Mouse (Mus musculus) ZHBTc4 (cell line): Measurements from ENCODE around the gene Sla2.
A peak's percentile ranks its signal among the peaks of the same experiment; 100 is the strongest.
"Not testable (repeated sequence)": the region's sequence is repeated elsewhere in the genome, so short reads cannot be mapped to it uniquely, and the experiment has no call there.

Experiments used
- DNase-seq: peaks from one replicate; pipeline ENCODE4 v3.0.0-alpha.2; 2011; ENCODE audit warnings: low read depth, low spot score

The Sla2 gene

DNA sequence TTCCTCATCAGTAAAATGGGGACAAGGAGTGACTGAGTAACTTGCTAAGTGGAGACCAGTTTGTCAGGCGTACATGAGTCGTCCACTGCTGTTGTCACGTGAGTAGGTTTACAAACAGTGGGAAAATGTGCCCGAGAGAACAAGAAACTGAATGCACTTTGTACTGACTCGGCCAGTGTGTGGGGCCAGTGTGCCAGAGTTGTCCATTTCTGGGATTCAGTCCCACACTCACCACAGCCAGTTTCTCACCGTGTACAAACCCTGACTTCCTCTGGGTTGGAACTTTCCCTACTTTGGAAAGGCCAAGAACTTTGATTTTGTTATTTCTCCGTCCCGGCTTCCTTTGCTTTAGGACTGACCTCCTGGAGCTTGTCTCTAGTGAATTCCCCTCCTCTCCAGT lies 18.0 kb downstream of the Sla2 start:
- no peak for DNase-seq

DNA sequence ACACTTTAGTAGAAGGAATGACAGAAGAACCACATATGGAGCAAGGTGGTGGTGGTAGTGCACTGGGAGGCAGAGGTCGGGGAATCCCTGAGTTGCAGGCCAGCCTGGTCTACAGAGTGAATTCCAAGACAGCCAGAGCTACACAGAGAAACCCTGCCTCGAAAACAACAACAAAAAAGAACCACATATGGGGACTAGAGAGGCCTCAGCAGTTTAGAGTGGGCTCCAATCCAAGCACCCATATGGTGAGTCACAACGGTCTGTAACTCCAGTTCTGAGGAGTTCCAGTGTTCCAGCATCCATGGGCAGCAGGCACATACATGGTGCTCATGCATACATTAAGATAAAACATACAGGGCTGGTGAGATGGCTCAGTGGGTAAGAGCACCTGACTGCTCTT lies 22.5 kb downstream of the Sla2 start:
- DNase-seq = no peak

DNA sequence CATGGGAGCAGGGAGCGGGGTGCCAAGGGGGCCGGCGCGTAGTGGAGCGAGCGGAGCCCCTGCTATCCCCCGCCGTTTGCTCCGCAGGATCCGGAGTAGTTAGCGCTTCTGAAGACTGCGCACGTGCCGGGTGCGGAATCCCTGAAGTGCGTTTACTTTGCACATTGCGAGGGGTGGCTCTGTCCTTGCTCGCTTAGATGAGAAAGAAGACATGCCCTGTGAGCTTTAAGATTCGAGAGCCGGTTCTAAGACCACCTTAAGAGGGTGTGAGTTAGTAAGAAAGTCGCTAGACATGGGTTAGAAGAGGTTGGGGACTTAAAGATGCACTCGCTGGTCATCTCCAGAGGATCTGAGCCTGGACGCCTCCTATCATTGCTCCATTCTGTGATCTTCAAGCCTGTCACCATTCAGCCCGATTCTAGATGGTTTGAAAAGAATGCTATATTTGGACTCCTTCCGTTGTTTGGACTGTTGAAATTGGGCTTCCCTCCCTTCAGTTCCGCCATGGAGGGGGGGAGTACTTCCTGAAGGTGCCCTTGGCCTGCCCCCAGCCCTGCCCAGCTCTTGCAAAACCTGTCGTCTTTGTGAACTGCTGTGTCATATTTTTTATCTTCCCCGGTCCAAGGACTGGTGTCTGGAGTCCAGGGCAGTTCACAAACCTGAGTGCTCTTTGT lies 23.4 kb downstream of the Sla2 start:
- peak; percentile 59 for DNase-seq

DNA sequence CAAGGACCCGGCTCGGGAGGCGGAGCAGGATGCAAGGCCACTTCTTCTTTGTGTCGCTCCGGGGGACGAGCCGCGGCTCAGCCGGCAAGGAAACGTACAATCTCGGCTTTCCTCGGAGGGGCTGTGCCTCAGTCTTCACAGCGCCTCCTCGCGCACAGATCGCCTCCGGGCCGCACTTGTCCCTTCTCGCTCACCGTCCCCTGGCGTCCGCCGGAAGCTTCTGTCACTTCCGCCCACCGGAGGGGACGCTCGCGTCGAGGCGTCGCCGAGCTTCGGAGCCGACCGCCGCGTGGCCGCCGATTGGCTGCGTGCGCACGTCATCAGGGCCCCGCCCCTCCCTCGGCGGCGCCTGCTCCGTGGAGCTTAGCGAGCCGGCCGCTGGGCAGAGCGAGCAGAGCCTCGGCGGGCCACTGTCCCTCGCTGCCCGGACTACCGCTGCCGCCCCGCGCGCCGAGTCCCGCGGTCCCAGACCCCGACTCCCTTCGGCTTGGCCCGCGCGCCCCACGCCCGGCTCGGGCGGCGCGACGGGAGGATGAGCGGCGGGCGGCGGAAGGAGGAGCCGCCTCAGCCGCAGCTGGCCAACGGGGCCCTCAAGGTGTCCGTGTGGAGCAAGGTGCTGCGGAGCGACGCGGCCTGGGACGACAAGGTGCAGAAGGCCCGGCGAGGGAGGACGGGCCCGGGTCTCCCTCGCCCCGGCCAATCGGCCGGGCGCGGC lies 24.1 kb downstream of the Sla2 start, which contains the start of gene Rab5if:
Gene Rab5if (plus strand): TSS at position 357 of the 715 bp plus-strand sequence.
- peak; percentile 99 for DNase-seq

DNA sequence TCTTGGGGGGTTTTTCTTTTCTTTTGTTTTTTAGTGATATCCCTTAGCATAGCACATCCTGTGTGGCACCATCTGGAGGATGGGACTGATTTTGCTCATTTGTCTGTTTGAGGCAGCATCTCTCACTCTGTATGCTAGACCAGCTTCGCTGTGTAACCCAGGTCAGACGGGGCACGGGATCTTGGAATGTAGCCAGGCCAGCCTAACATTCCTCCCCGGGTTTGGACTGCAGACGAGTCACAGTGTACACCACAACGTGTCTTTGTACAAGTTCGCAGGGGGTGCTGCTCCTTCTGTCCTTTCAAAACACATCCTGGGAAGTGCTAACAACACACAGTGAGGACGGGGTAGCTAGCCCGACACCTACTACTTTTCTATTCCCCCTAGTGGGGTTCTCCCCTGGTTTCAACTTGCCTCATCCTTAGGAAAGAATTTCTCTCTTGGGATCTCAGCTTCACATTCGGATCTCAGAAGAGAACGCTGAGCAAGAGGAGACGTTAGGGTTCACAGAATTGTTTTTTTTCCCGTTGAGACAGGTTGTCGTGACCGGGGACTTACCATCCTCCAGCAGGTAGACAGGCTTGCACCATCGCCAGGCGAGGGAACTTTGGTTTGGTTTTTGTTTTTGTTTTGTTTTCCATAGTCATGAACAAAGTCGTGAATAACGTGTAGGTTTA lies 24.8 kb downstream of the Sla2 start:
- DNase-seq = peak; percentile 22

DNA sequence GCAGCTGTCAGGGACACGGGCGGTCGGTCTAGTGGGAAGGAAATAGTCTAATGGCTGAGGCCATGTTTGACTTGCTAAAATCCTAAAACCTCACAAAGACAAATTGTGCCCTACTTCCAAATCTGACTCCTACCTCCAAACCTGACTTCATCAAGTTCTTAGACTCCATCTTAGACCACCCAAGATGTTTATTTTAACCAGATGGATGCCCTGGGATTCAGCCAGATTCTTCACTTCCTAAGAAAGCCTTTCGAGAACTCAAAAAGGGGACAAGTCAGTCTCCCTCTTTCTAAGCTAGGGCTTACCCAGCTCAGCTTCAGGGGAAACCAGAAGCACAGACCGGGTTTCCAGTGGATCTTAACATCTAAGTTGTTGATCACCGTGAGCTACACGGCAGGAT lies 28.3 kb downstream of the Sla2 start:
- DNase-seq = no peak

DNA sequence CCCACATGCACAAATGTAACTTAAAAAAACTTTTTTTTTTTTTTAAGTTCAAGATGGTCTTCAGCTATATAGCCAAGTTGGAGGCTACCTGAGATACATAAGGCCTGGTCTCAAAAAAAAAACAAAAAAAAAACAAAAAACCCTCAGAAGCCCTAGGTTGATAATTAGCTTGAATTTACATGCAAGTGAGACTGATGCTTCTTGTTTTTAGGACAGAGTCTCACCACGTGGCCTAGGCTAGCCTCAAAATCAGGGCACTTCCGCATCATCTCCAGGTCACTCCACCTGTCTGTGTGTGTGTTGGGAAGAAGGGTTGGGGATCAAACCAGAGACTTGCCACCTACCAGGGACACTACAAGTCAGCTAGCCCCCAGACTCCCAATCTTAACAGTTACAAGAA lies 29.2 kb downstream of the Sla2 start, which contains the start of gene 4930518I15Rik:
Gene 4930518I15Rik (minus strand): TSS at position 112 of the 400 bp plus-strand sequence.
- no peak for DNase-seq

DNA sequence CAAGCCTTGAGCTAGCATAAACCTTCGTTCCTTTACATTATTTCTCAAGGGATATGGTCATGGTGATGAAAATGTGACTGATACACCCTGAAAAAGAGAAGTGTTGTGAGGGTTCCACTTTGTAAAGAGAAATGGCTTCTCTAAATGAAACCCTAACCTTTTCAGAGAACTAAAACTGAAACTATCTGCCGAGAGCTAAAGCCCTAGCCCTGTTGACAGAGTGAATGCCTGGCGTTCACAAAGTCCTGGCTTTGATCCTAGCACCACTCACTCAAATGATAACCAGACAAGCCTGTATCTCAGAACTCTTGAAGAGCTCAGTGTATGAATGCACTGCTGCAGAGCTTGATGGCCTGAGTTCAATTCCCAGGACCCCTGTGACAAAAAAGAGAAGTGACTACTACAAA lies 29.6 kb downstream of the Sla2 start:
- no peak for DNase-seq

DNA sequence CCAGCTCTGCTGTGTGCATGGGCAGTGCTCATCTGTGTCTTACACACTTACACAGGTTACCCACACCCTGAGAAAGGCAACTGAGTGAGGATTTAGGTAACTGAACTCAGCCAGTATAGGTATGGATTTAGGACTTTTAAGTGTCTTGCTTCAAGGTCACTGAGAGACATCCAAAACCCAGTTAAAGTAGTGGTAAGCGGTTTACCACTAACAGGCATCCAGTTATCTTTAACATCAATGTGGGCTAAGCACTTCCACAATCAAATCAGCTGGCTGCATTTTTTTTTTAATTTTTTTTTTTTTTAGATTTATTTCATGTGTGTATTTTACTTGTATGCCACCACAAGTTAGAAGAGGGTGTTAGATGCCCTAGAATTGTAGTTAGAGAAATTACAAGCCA lies 30.7 kb downstream of the Sla2 start:
- no peak for DNase-seq

DNA sequence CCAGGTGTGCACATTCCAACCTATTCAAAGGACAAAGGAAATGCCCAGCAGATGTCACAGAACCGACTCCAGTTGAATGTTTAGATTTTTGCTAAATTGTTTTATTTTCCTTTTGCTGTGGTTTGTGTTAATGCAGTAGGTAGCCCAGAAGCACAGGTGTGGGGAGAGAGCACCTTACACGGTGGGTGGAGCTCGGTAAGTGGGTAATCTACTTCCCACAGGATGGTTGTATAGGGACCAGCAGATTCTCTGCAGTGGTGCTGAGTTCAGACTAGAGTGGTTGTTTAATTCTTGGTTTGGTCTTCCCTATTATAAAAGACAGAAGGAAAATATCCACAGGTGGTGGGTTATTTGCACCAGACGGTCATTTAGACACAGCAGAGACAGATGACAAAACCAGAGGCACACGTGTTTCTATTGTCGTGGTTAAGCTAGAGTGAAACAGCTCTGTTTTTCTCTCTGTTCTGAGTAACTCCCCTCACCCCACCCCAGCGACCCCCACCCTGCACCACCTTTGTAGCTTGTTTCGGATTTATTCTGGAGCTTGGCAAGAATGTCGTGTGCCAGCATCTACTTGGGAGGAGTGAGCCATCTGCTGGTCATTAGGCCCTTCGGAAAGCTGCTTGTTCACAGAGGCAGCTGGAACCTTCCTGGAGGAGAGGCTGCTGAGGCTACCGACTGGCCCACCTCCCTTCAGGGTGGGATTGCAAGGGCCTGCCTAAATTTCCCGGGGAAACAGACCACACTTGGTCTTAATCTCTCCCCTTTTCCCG lies 32.8 kb downstream of the Sla2 start:
- not testable (repeated sequence) for DNase-seq

DNA sequence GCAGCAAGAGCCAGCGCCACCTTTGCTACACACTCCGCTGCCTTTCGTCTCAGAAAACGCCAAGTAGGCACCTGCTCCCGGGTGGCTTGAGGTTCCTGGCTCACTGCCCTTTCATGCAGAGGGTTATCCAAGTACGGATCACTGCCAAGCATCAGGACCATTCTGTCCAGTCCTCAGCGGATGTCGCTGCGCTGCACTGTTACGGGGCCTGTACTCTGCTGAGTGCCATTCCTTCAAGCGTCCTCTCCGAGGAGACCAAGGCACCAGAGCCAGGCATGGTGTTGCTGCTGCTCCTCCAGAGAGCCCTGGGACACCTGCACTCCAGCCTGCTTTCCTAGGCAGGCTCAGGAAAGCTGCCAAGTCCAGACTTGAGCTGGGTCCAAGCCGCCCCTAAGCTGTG lies 33.4 kb downstream of the Sla2 start:
- not testable (repeated sequence) for DNase-seq

DNA sequence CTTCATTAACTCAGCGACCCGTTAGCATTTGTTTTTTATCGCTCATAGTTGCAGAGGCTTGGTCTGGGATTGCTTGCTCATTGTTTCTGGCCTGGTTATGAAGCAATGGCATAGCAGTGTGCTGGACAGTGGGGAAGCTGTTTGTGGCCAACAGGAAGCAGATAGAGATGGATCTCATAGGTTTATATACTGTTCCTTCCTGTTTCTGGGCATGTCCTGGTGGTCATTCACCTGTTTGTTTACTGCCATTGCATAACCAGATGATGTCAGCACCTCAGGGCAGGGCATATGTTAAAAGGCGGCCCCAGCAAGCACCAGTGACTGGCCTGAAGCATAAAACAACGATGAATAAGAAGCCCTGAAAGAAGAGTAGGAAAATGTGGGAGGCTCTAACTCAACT lies 36.5 kb downstream of the Sla2 start:
- DNase-seq = no peak

DNA sequence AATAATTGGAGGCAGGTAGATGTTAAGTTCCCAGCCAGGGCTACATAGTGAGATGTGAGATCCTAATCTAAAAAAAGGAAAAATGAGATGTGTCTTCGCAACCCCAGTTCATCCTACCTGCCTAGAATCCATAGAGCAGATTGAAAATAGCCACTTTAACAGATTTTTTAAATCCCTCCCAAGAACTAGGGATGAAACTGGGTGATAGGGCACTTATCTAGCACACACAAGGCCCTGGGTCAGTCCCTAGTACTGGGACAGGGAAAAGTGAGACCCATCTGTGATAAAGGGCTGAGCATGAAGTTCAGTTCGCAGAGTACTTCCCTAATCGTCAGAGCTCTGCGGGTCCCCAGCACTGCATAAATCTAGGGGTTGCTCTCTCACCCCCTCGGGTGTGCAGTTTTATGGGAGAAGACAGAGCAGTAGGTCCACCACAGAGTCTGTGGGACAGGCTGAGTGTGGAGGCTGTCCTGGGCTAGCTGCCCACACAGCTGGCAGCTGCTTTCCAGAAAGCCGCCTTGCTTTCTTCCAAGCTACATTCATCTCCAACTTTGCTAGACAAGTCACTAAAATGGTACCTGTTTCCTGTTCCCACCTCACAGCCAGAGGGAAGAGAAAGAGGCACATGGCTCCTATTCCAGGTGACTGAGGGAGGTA lies 38.3 kb downstream of the Sla2 start:
- DNase-seq = no peak

DNA sequence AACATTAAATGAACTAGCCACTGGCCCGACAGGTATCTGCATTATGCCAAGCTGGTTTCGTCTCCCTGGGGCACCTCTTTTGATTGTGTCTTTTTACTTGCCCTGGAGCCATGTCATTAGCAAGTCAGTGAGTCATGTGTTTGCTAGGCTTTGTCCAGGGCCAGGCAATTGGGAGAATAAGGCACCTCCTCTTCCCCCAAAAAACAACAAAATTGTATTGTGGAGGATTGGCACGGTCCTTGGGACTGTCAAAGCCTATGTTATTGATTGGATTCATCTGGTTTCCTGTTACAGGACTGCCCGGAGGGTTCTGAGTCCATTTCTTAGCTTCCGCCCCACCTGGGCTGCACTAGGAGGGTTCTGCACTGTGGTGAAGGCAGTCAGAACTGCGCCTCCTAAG lies 39.3 kb downstream of the Sla2 start:
- DNase-seq = no peak

DNA sequence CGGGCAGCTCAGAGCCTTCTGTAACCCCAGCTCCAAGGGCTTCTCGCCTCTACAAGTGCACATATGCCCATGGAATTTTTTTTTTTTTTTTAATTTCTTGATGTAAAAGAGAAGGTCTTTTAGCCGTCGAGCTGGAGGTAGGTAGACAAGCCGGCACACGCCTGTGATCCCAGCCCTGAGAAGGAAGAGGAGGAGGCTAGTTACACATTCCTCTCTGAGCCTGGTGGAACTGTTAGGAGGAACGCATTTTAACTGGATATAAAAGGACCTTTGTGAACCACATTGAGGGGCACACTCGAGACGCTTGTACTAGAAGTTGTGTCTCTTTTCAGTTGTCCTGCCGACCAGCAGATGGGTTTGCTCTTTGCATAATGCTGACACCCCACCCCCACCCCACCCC lies 42.3 kb downstream of the Sla2 start:
- peak; percentile 57 for DNase-seq

DNA sequence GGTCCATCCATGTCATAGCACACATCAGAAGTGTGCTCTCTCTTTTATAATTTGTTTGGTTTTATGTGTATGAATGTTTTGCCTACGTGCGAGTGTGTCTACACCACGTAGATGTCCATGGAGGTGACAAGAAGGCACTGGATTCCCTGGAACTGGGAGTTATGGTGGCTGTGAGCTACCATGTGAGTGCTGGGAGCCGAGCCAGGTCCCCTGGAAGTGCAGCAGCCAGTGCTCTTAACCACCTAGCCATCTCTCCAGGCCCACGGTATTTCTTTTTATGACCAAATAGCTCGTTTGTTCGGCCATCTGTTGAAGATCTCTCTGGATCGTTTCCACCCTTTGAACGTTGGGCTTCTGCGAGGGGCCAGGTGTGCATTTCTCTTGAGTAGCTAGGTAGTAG lies 43.7 kb downstream of the Sla2 start:
- no peak for DNase-seq

DNA sequence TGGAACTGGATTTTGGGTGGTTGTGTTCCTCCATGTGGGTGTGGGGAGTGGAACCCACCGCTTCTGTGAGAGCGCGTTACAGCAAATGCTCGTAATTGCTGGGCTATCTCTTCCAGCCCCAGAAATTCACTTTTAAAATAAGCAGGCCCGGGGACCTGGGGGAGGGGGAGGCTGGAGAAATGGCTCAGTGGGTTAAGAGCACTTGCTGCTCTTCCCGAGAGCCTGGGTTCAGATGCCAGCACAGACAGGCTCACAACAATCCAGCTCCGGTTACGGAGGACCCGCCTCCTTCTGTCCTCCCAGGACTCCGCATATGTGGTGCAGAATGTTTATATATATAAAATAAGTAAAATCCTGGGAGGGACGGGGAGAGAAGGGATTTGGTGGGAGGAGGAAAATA lies 44.3 kb downstream of the Sla2 start:
- DNase-seq = peak; percentile 45

DNA sequence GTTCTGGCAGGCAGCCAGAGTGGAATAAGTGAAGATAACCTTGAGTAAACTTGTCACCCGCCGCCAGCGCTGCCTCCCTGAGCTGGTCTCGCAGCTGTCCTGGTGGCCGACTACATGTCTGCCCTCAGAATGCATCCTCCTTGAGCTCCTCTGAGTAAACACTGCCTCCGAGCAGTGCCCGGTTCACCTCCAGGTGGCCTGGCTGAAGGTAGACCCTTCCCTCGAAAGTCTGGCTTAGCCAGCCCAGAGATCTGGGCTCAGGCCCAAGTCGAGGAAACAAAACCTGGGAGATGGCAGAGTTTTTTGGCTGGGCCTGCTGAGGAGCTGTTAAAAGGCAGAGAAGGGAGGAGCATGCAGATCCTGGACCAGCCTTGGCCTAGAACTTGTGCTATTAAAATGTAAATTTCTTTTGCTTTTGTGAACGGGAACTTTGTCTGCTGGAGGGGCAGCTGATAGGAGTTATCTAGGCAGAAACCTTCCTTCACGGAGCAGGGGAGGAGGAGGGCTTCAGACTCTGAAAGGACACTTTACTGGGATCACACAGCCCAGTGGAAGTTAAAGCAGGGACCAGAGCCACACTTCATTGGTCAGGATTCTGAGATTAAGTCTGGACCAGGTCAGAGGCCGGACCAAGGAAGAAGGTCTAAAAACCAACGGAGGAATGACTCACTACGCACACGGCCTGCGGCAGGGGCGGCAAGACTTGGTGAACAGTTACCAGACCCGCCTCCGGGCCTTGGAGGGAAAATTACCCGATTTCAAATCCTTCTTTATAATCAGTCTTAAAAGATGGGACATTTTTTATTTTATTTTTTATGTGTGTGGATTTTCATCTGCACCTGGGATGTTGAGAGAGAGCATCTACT lies 44.9 kb downstream of the Sla2 start:
- peak; percentile 89 for DNase-seq

DNA sequence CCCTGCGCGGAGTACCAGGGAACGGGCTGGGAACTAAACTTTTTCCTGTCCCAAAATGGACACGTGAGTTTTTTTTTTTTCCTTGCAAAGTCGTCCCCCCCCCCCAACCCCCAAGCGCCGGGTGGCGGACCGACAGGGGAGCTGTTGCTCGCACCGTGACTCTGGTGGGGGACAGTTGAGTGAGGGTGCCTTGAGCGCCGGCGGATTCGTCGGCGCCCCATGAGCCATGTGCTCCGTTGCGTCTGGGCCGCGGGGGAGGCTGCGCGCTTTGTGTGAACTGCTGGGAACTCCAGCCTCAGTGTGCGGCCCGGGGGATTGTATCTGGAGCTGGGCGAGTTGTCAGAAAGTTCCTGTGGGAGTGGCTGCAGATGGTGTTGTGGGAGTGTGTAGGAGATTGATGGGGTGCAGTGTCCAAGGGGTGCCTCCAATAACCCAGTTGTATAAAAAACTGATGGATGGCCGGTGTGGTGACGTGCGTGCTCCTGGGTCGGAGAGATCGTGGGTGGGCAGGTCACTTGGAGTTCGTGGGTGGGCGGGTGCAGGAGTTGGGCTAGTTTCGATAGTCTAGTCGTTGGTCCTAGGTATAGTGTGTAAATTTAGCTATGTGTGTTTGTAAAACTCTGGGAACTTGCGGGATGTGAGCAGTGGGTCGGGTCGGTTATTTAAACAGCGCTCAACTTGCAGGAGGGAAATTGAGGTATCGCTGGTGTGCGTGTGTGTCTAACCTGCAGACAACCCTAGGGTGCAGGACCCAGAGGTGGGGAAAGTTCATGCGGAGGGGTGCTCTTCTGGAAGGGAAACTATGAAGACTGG lies 45.8 kb downstream of the Sla2 start:
- DNase-seq = peak; percentile 73
